Mouse (Mus musculus) retina, postnatal 7 days (tissue): ENCODE results near the gene Ttll1.
A peak's percentile ranks its signal among the peaks of the same experiment; 100 is the strongest.
"Not testable (repeated sequence)": the region's sequence is repeated elsewhere in the genome, so short reads cannot be mapped to it uniquely, and the experiment has no call there.

ENCODE experiments used
- DNase-seq: peaks from one replicate; pipeline ENCODE4 v3.0.0-alpha.2; 2012; ENCODE audit warnings: low read depth, low spot score

The Ttll1 gene

GRCm38 (mm10) chr15:83483482-83483881 is 27.2 kb downstream of the Ttll1 start:
- no peak for DNase-seq

- DNase-seq = no peak
Measured at GRCm38 (mm10) chr15:83482645-83483224, 28.0 kb downstream of the Ttll1 start.

- DNase-seq = no peak
Measured at GRCm38 (mm10) chr15:83481236-83481780, 29.4 kb downstream of the Ttll1 start.

- no peak for DNase-seq
Measured at GRCm38 (mm10) chr15:83479818-83480217, 30.9 kb downstream of the Ttll1 start.

GRCm38 (mm10) chr15:83478096-83478495 is 32.6 kb downstream of the Ttll1 start:
- DNase-seq = no peak

GRCm38 (mm10) chr15:83476593-83477273 is 34.0 kb downstream of the Ttll1 start:
- no peak for DNase-seq

- DNase-seq = no peak
Measured at GRCm38 (mm10) chr15:83474466-83474836, 36.2 kb downstream of the Ttll1 start.

GRCm38 (mm10) chr15:83473832-83474465 is 36.7 kb downstream of the Ttll1 start:
- no peak for DNase-seq

- no peak for DNase-seq
Measured at GRCm38 (mm10) chr15:83473251-83473650, 37.4 kb downstream of the Ttll1 start.

- peak; percentile 13 for DNase-seq
Measured at GRCm38 (mm10) chr15:83471476-83471875, 39.2 kb downstream of the Ttll1 start.

GRCm38 (mm10) chr15:83470443-83470842 is 40.2 kb downstream of the Ttll1 start:
- no peak for DNase-seq

GRCm38 (mm10) chr15:83469279-83469821 is 41.3 kb downstream of the Ttll1 start:
- DNase-seq = no peak

- DNase-seq = no peak
Measured at GRCm38 (mm10) chr15:83467232-83467966, 43.3 kb downstream of the Ttll1 start.

GRCm38 (mm10) chr15:83466331-83466730 is 44.4 kb downstream of the Ttll1 start:
- DNase-seq = no peak

- no peak for DNase-seq
Measured at GRCm38 (mm10) chr15:83464905-83465650, 45.6 kb downstream of the Ttll1 start.

- DNase-seq = peak; percentile 92
Measured at GRCm38 (mm10) chr15:83464083-83464904, 46.4 kb downstream of the Ttll1 start, which contains the start of gene Pacsin2. Gene Pacsin2 (minus strand): TSS chr15:83464606.

- no peak for DNase-seq
Measured at GRCm38 (mm10) chr15:83463369-83464082, 47.2 kb downstream of the Ttll1 start.

GRCm38 (mm10) chr15:83462349-83462748 is 48.3 kb downstream of the Ttll1 start:
- DNase-seq = not testable (repeated sequence)

- DNase-seq = no peak
Measured at GRCm38 (mm10) chr15:83460891-83461290, 49.8 kb downstream of the Ttll1 start.
